Mouse (Mus musculus): ENCODE results near the gene Kntc1.
"Not testable (repeated sequence)": the region's sequence is repeated elsewhere in the genome, so short reads cannot be mapped to it uniquely, and the experiment has no call there.

Kntc1 gene

DNA sequence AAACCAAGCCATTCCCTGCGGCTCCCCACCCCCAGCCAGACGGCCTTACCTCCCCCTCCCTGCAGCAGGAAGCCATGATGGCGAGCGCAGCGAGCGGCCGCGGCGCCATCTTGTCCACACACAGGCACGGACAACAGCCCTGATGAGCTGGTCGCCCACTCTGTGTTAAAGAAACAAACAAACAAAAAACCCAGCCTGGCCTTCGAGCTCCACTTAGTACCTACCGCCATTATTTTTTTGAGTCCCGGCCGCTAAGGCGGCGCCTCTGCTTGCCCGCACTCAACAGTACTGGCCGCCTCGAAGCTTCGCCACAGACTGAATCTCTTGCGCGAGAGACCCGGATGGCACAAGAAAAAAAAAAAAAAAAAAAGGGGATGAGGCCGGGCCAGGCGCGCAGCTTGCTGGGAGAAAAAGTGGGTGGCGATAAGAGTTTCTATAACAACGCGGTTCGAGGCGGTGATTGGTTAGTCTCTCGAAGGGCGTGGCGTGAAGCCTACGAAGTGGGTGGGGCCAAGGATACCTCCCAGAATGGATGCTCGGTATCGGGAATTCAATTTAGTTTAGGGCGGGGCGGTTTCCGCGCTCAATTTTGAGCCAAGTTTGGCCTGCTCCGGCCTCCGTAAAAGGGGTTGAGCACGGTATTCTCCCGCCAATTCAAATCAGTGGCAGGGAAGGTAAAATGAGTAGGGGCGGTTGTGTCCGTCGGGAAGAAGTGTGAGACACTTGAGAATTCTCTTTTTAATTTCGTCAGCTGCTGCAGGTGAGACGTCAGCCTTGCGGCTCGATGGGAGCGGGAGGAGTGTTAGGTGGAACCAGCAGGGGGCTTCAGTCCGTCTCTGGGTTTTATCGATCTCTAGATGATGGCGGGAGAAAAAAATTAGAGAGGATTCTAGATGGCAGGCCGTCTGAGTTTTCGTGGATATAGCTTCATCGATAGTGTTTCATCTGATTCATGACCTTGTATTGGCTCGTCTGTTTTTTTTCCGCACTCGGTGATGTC lies at the start of gene Kntc1, which contains the start of gene Rsrc2:
TSS of gene Kntc1 (plus strand) at position 652 of the 1,000 bp plus-strand sequence.
TSS of gene Rsrc2 (minus strand) at position 350 of the 1,000 bp plus-strand sequence.
- peak; percentile 99 for DNase-seq (ENCODE audit: low read depth, low spot score)

DNA sequence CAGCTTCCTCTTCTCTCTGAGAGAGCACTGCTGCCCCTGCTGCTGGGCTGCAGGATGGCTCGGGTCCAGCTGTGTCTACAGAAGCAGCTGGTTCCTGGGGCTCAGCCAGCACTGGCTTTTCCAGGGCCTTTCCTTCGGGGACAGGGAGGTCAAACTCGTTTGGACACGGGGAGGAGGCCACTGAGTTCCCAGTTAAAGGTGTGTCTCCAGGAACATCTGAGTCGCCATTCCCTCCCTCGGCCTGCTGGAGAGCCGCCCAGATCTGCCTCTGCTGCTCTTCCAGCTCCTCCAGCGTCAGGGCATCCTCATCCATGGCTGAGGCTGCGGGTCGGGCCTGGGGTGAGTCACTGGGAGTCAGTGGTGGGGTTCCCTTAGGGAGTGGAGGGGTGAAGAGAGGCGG lies 48.9 kb upstream of the Kntc1 start:
- DNase-seq (ENCODE audit: low read depth, low spot score): no peak

- no peak for DNase-seq (ENCODE audit: low read depth, low spot score)
Observed at GRCm38 (mm10) chr5:123708598-123708997, 40.9 kb upstream of the Kntc1 start.

DNA sequence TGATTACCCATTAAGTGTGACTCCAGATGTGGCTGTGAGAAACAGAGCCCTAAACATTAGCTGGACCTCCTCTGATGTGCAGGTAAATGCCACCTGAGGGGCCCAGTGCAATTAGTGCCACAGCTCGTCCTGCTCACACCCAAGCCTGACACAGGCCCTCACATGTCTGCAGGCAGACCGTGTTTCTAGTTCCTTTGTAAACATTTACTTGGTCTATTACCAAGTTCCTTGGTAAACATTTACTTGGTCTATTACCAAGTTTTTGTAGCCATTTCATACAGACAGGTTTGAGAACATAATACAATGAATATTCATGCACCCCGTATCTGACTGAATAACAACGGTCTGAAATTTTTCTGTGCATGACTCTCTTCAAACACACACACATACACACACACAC lies 39.9 kb upstream of the Kntc1 start:
- no peak for DNase-seq (ENCODE audit: low read depth, low spot score)

GRCm38 (mm10) chr5:123713782-123714181 lies 35.7 kb upstream of the Kntc1 start:
- DNase-seq (ENCODE audit: low read depth, low spot score): no peak

GRCm38 (mm10) chr5:123714622-123715021 lies 34.9 kb upstream of the Kntc1 start:
- no peak for DNase-seq (ENCODE audit: low read depth, low spot score)

GRCm38 (mm10) chr5:123720328-123721311 lies 28.9 kb upstream of the Kntc1 start, which contains the start of gene Zcchc8:
TSS of gene Zcchc8 (minus strand) at chr5:123721100.
- DNase-seq (ENCODE audit: low read depth, low spot score): peak; percentile 97

GRCm38 (mm10) chr5:123723816-123724215 lies 25.7 kb upstream of the Kntc1 start:
- DNase-seq (ENCODE audit: low read depth, low spot score): not testable (repeated sequence)

- no peak for DNase-seq (ENCODE audit: low read depth, low spot score)
Observed at GRCm38 (mm10) chr5:123730981-123731380, 18.5 kb upstream of the Kntc1 start.

DNA sequence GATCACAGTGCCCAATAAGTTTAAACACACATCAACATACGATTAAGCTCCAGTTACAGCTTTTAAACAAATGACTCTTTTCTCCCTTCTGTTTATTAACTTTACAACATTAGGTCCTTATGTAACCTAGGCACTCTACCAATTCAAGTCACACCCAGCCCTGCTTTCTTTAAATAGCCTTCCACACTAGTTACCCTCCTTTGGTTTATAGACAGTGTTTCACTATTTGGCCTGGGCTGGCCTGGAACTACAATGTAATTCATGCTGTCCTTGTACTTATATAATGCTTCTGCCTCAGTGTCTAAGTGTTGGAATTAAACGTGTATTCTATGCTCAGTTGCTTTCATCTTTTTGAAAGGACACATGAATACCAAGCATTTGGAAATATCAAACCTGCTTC lies 5.2 kb upstream of the Kntc1 start:
- DNase-seq (ENCODE audit: low read depth, low spot score): no peak

DNA sequence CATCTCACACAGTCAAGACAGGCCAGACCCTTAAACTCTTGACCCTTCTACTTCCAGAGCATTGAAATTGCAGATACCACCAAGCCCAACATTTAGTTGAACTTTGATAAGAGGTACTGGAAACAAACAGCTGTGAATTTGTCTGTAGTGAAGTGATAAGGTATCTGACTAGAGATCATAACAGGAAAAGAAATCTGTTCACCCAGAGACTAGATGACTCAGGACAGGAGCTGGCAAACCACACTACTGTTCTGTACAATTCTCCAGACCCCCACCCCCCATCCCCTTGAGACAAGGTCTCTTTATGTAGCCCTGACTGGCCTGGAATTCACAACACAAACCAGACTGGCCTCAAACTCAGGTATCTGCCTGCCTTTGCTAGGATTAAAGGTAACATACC lies 3.3 kb upstream of the Kntc1 start:
- no peak for DNase-seq (ENCODE audit: low read depth, low spot score)

GRCm38 (mm10) chr5:123747604-123748003 lies 1.9 kb upstream of the Kntc1 start:
- DNase-seq (ENCODE audit: low read depth, low spot score): no peak

- no peak for DNase-seq (ENCODE audit: low read depth, low spot score)
Observed at GRCm38 (mm10) chr5:123748339-123749064, 1.0 kb upstream of the Kntc1 start.

GRCm38 (mm10) chr5:123765506-123765905 lies 16.0 kb downstream of the Kntc1 start:
- no peak for DNase-seq (ENCODE audit: low read depth, low spot score)

DNA sequence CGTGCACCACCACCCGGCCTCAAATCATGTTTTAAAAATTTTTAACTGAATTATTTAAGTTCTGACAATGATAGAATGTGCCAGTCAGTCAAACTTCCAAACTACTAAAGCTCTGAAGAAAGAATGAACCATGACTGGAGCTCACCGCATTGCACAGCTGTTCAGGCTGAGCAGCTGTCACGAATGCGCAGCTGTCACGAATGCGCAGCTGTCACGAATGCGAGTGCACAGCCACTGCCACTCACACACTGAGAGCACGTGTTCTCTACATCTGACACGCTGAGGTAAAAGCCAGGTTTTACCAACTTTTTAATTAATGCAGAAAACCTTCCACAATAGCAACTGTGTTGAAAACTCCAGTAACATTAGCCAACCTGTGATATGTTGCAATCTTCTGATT lies 16.9 kb downstream of the Kntc1 start:
- not testable (repeated sequence) for DNase-seq (ENCODE audit: low read depth, low spot score)

- DNase-seq (ENCODE audit: low read depth, low spot score): no peak
Observed at GRCm38 (mm10) chr5:123773441-123773840, 23.9 kb downstream of the Kntc1 start.

DNA sequence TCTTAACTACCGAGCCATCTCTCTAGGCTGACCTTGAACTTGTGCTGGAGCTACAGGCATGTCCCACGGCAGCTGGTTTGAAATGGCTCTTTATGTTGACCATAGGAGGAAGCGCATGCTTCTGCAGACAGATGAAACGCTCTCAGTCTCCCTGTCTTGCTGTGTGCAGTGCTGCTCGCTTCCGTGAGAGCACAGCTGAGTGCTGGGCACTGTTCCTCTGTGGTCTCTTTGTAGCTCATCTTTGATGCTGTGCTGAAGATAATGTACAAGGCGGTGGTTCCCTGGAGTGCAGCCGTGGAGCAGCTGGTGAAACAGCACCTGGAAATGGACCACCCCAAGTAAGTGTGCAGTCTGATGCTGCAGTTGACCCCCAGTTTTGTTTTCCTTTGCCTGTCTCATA lies 31.2 kb downstream of the Kntc1 start:
- no peak for DNase-seq (ENCODE audit: low read depth, low spot score)

DNA sequence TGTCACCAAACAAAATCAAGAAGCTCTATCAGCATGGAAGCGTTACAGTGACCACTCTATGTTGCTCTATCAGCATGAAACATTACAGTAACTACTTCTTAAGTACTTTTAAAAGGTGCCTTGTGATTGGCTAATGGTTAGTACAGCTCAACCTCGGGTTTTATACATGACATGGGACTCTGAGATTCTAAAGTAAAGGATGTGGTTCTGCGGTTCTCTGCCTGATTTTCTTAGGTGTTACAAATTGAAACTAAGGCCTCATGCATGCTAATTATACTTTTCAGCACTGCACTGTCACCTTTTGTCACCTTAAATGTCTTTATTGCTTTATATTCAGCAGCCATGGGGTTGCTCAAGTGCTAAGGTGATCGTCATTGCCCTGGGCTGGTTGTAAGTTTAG lies 32.3 kb downstream of the Kntc1 start:
- DNase-seq (ENCODE audit: low read depth, low spot score): no peak

DNA sequence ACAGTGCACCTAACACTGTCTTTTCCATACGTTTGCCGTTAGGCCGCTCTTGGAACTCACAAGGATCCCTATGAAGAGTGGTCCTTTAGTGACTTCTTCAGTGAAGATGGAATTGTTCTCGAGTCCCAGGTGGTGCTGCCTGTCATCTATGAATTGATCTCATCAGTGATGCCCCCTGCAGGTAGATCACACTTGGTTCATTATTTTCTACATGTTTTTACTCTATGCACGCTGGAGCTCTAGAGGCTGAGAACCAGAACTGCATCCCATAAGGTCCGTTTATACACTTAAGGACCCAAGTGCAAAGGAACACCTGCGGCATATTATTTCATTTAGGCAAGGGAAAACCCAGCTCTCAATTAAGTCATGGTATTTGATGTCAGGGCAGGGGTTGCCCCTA lies 39.5 kb downstream of the Kntc1 start:
- no peak for DNase-seq (ENCODE audit: low read depth, low spot score)

- no peak for DNase-seq (ENCODE audit: low read depth, low spot score)
Observed at GRCm38 (mm10) chr5:123793081-123793480, 43.6 kb downstream of the Kntc1 start.

GRCm38 (mm10) chr5:123806334-123806733 lies 56.8 kb downstream of the Kntc1 start:
- peak; percentile 18 for DNase-seq (ENCODE audit: low read depth, low spot score)

Measured in brain, embryonic 18.5 days (tissue).